Mouse (Mus musculus): ENCODE measurements around the gene AI481877. TPM values are rescaled to one million over a fixed set of nuclear protein-coding genes. Genes with fewer than 3 reads are reported as not detected.

The AI481877 gene
- polyA plus RNA-seq, 2 experiments: not detected

GRCm38 (mm10) chr4:59047222-59047621 lies 91.6 kb downstream of the AI481877 start:
- Histone ChIP-seq H3K9me3 (ENCODE audit: control insufficient read depth, low read length) (no peaks in the 10 kb centered on the region), H3K9ac (replicated peaks) (no peak overlapping the region), H3K4me1 (replicated peaks; ENCODE audit: control insufficient read depth in 2 of 2, insufficient read depth in 2 of 2, low read length in 1 of 2) (no peaks in the 10 kb centered on the region), H3K4me2 (ENCODE audit: low read depth) (no peak overlapping the region), H3K27ac (no peak overlapping the region), H3K36me3 (replicated peaks; ENCODE audit: control insufficient read depth, insufficient read depth, low read depth) (no peaks in the 10 kb centered on the region), H3K27me3 (ENCODE audit: control insufficient read depth, insufficient read depth, low read length) (no peaks in the 10 kb centered on the region), H3K4me3 (ENCODE audit: insufficient read depth in 1 of 2, low read depth in 2 of 2, low read length in 2 of 2) (no peak overlapping the region)
- TF ChIP-seq CTCF (IDR thresholded peaks at IDR 0.05; ENCODE audit: low read depth) (no peak), EP300 (IDR thresholded peaks at IDR 0.05; ENCODE audit: low read depth) (no peak)
- no peak for DNase-seq (ENCODE audit: low read depth in 3 of 3, low spot score in 3 of 3)
- no peak for ATAC-seq (ENCODE audit: insufficient read depth)
- 40% methylated on average over 3 of the region's 3 CpGs for WGBS (ENCODE audit: insufficient replicate concordance)

DNA sequence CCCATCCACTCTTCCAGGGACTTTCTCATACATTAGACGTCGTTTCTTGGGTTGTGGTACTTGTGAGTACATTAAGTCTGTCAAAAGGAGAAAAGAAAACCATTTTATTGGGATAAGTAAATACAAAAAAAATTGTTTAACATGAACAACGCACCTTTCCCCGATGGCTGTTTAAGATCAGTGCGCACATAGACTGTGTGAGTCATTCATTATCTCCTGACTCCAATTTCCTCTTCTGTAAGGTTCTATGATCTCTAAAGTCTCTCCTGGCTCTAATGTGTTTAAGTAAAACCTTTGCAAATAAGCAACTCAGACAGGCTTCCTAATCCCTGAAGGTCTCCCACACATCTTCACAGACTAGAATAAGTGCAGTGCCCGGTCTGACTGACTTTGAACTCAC lies 94.9 kb downstream of the AI481877 start:
- TF ChIP-seq EP300 (IDR thresholded peaks at IDR 0.05; ENCODE audit: low read depth) (no peak), CTCF (IDR thresholded peaks at IDR 0.05; ENCODE audit: low read depth) (no peak)
- Histone ChIP-seq H3K4me3 (ENCODE audit: insufficient read depth in 1 of 2, low read depth in 2 of 2, low read length in 2 of 2) (no peak overlapping the region), H3K27ac (no peak overlapping the region), H3K27me3 (ENCODE audit: control insufficient read depth, insufficient read depth, low read length) (no peaks in the 10 kb centered on the region), H3K4me1 (replicated peaks; ENCODE audit: control insufficient read depth in 2 of 2, insufficient read depth in 2 of 2, low read length in 1 of 2) (no peaks in the 10 kb centered on the region), H3K4me2 (ENCODE audit: low read depth) (no peak overlapping the region), H3K36me3 (replicated peaks; ENCODE audit: control insufficient read depth, insufficient read depth, low read depth) (no peaks in the 10 kb centered on the region), H3K9me3 (ENCODE audit: control insufficient read depth, low read length) (no peaks in the 10 kb centered on the region), H3K9ac (replicated peaks) (no peak overlapping the region)
- 59% methylated on average over 6 of the region's 6 CpGs for WGBS (ENCODE audit: insufficient replicate concordance)
- DNase-seq (ENCODE audit: low read depth in 3 of 3, low spot score in 3 of 3) (no peak), ATAC-seq (ENCODE audit: insufficient read depth) (no peak)

DNA sequence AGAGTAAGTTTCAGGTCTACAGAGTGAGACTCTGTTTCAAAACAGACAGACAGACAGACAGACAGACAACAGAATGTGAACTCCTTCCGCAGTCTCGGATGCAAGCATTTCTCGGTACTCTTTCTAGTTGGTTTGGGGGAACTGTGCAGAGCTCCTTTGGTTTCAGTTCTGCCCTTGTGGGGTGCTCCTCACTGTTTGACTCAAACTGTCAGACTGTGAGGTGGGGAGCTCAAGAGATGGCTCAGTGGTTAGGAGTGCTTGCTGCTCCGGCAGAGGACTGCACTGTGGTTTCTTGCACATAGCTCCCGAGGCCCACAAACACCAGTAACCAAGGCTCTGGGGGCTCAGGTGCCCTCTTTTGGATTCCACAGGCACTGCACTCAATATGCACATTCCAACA lies 95.7 kb downstream of the AI481877 start:
- Histone ChIP-seq H3K27ac (no peak overlapping the region), H3K4me3 (ENCODE audit: insufficient read depth in 1 of 2, low read depth in 2 of 2, low read length in 2 of 2) (no peak overlapping the region), H3K4me1 (replicated peaks; ENCODE audit: control insufficient read depth in 2 of 2, insufficient read depth in 2 of 2, low read length in 1 of 2) (no peaks in the 10 kb centered on the region), H3K4me2 (ENCODE audit: low read depth) (no peak overlapping the region), H3K36me3 (replicated peaks; ENCODE audit: control insufficient read depth, insufficient read depth, low read depth) (no peaks in the 10 kb centered on the region), H3K27me3 (ENCODE audit: control insufficient read depth, insufficient read depth, low read length) (no peaks in the 10 kb centered on the region), H3K9ac (replicated peaks) (no peak overlapping the region), H3K9me3 (ENCODE audit: control insufficient read depth, low read length) (no peaks in the 10 kb centered on the region)
- no peak for DNase-seq (ENCODE audit: low read depth in 3 of 3, low spot score in 3 of 3)
- 85% methylated on average over 5 of the region's 5 CpGs for WGBS (ENCODE audit: insufficient replicate concordance)
- TF ChIP-seq CTCF (IDR thresholded peaks at IDR 0.05; ENCODE audit: low read depth): no peak
- TF ChIP-seq EP300 (IDR thresholded peaks at IDR 0.05; ENCODE audit: low read depth): no peak
- ATAC-seq (ENCODE audit: insufficient read depth): no peak

DNA sequence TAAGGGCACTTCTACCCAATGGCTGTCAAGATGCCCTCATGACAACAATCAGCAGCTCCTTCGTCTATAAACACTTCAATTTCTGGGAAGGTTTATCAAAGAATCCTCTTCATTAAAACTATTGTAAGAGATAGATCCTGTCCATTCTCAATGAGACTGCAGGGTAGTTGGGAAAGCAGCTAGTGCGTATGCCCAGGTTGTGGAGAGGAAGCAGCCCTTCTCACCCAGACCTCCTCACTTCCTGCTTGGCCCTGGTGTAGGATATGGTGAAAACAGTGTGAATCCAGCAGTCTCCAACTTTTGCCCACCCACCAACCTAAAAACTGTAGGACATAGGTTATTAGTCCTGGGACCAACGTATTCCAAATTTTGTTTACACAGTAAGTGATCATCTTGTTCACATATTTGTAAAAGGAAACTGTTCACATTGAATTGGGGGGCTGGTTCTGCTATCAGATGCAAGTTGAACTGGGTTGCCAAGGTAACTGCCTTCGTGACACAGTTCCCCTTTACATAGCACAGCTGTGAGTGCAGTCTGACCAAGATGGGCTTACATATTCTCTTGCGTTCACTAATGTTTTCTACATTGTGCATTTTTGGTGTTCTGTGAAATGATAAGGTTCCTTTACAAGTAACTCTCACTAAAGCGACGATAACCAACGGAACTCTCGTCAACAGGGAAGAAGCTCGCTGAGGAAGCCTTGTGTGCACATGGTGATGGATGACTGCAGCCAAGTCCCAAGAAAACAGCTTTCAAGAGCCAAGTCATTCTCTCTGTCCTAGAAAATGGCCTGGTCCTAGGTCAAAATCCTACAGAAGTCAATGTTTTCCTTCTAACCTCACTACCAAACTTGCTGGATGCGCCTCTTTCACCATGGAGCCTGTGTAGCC lies 98.1 kb downstream of the AI481877 start:
- no peak overlapping the region for H3K4me2 ChIP-seq (ENCODE audit: low read depth)
- H3K4me1 ChIP-seq (replicated peaks; ENCODE audit: control insufficient read depth in 2 of 2, insufficient read depth in 2 of 2, low read length in 1 of 2): peaks cover 0 to 9% of the 10 kb centered on the region in 2 experiments; a peak in 3 of 4 replicates
- TF ChIP-seq CTCF (IDR thresholded peaks at IDR 0.05; ENCODE audit: low read depth) (no peak), EP300 (IDR thresholded peaks at IDR 0.05; ENCODE audit: low read depth) (no peak)
- H3K9me3 ChIP-seq (ENCODE audit: control insufficient read depth, low read length): no peaks in the 10 kb centered on the region
- H3K27ac ChIP-seq: no peak overlapping the region
- no peaks in the 10 kb centered on the region for H3K36me3 ChIP-seq (replicated peaks; ENCODE audit: control insufficient read depth, insufficient read depth, low read depth)
- 69% methylated on average over 11 of the region's 11 CpGs for WGBS (ENCODE audit: insufficient replicate concordance)
- no peaks in the 10 kb centered on the region for H3K27me3 ChIP-seq (ENCODE audit: control insufficient read depth, insufficient read depth, low read length)
- no peak for DNase-seq (ENCODE audit: low read depth in 3 of 3, low spot score in 3 of 3)
- H3K4me3 ChIP-seq (ENCODE audit: insufficient read depth in 1 of 2, low read depth in 2 of 2, low read length in 2 of 2): no peak overlapping the region
- no peak overlapping the region for H3K9ac ChIP-seq (replicated peaks)
- no peak for ATAC-seq (ENCODE audit: insufficient read depth)

DNA sequence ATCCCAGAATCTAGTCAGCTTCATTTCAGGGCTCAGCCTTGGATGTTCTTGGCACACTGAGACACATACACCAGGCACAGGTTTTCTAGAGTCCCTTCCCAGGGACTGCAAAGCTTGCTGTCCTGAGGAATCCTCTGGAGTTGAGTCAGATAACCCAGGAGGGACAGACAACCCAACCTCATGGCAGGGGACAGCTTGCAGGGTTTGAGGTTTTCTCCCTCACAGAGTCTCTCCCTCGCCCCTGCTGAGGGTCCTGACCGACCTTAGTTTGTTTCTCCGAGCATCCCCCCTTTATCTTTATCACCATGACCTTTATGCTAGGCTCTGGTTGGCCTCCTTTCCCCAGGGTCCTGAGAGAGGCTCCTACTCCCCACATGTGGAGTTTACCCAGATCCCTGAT lies 101.3 kb downstream of the AI481877 start:
- no peaks in the 10 kb centered on the region for H3K9me3 ChIP-seq (ENCODE audit: control insufficient read depth, low read length)
- H3K36me3 ChIP-seq (replicated peaks; ENCODE audit: control insufficient read depth, insufficient read depth, low read depth): no peaks in the 10 kb centered on the region
- ATAC-seq (ENCODE audit: insufficient read depth): no peak
- H3K4me3 ChIP-seq (ENCODE audit: insufficient read depth in 1 of 2, low read depth in 2 of 2, low read length in 2 of 2): no peak overlapping the region
- H3K4me2 ChIP-seq (ENCODE audit: low read depth): no peak overlapping the region
- H3K9ac ChIP-seq (replicated peaks): no peak overlapping the region
- DNase-seq (ENCODE audit: low read depth in 3 of 3, low spot score in 3 of 3): no peak
- no peak overlapping the region for H3K27ac ChIP-seq
- WGBS (ENCODE audit: insufficient replicate concordance): 64% methylated on average over 3 of the region's 3 CpGs
- TF ChIP-seq EP300 (IDR thresholded peaks at IDR 0.05; ENCODE audit: low read depth): no peak
- no peak for TF ChIP-seq CTCF (IDR thresholded peaks at IDR 0.05; ENCODE audit: low read depth)
- H3K4me1 ChIP-seq (replicated peaks; ENCODE audit: control insufficient read depth in 2 of 2, insufficient read depth in 2 of 2, low read length in 1 of 2): peaks cover 0 to 11% of the 10 kb centered on the region in 2 experiments; a peak in 3 of 4 replicates
- H3K27me3 ChIP-seq (ENCODE audit: control insufficient read depth, insufficient read depth, low read length): no peaks in the 10 kb centered on the region

Measured in liver, embryonic 14.5 days (tissue).